Mouse (Mus musculus) heart, adult 11 months (tissue): ENCODE measurements around the gene Kif21a.

Experiments
- DNase-seq: peaks from one replicate; pipeline ENCODE4 v3.0.0; 2022

Gene Kif21a

DNA sequence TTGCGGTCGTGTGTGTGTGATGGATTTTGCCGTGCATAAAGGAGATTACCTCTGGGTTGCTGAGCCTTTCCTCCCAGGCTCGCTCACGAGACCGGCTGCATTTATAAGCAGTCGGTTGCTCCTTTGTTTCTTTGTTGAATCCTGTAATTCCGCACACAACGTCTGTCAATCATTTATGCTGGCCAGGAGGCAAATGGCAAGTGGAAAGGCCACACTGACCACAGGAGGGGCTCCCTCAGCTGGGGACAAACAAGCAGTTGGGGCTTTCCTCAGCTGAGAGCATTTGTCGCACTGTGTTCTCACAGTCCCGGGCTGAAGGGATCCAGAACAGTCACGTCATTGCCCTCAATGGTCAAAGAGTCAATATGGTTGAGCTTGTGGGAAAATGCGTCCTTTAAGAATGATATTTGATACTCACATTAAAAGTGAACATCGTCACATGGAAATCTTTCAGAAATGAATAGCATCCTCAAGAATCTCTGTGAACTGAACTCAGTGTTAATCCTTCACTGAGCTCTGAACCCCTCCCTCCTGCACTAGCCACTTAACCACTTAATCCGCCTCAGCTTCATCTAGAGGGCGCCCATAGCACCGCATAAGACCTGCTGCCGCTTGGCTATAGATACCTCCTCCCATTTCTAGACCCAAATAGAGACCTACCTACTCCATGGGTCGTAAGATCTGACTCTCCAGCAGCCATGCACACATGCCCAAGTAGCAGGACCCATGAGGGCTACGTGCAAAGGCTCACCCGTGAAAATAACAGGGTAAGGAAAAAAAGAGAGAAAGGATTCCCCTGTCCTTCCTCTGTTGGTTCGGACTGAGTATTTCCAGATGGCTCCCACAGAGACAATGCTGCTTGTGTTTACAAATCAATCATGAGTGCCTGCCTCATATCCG is 32.2 kb downstream of the Kif21a start:
- no peak for DNase-seq

GRCm38 (mm10) chr15:91016366-91016765 is 33.4 kb downstream of the Kif21a start:
- DNase-seq, result no peak

DNA sequence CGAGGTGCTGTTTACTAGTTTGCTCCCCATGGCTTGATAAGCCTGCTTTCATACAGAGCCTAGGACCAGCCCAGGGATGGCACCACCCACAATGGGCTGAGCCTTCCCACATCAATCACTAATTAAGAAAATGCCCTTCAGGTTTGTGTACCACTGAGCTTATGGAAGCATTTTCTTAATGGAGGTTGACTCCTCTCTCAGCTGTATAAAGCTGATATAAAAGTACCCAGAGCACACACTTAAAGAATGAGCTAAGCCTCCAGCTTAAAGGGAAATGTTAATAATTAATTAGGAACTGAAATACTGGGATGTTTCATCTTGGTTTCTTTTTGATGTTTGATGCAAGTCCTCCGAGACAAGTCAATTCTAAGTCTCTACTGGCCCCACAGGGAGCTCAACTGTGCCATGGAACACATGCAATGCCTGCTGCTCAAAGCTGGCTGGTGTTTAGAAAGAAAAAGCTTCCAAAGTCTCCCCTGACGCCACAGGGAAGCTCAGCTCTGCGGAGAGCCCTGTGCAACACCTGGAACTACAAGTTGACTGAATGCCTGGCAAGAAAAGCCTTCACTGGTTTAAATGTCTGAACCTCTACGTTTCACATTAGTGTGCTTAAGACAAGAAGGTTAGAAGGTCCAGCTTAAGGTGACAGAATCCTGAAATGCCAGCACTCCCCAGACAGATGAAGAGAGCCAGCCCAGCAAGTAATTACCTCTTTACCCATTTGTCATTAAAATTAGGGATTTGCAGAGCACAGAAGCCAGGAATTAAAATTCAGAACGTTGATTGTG is 36.8 kb downstream of the Kif21a start:
- DNase-seq, result no peak

- DNase-seq, result no peak
These were observed 39.5 kb downstream of the Kif21a start for GRCm38 (mm10) chr15:91010218-91010617.

DNA sequence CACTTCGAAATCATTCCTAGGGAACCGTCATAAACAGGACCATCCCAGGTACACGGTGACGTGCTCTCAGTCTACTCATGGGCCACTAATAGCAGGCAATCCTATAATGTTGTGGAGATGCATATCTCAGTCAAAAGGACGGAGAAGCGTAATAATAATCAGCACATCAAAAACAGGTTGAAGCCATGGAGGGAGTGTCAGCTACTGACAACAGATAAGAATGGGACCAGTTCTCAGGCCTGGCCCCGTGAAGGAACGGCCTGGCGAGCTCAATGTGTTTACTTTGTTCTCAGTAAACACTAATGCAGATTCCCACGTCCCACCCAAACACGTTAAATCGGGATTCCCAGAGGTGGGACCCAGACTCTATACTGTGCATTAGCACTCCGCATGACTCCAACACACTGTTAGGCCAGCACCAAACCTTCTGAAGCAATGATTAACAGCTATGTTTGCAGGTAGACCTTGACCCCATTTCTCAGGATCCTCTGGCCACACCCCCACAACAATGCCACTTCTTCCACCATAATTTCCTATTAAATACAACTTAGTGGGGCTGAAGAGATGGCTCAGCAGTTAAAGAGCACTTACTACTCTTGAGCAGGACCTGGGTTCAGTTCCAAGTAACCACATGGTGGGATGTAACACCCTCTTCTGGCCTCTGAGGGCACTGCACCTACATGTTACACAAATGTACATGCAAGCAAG is 42.5 kb downstream of the Kif21a start:
- no peak for DNase-seq

DNA sequence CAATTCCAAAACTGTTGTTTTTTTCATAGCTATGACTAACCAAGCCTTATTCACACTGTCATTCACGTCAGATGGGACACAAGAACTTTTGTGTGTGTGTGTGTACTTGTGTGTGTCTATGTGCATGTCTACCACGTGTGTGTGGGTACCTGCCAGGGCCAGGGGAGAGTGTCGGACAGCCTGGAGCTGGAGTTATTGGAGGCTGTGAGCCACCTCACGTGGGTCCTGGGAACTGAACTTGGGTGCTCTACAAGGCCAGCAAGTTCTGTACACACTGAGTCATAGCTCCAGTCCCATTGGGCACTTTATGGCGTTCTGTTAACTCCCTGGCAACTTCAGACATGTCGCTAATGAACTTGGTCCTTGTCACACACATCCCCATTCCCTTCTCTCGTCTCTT is 45.0 kb downstream of the Kif21a start:
- DNase-seq, result no peak

DNA sequence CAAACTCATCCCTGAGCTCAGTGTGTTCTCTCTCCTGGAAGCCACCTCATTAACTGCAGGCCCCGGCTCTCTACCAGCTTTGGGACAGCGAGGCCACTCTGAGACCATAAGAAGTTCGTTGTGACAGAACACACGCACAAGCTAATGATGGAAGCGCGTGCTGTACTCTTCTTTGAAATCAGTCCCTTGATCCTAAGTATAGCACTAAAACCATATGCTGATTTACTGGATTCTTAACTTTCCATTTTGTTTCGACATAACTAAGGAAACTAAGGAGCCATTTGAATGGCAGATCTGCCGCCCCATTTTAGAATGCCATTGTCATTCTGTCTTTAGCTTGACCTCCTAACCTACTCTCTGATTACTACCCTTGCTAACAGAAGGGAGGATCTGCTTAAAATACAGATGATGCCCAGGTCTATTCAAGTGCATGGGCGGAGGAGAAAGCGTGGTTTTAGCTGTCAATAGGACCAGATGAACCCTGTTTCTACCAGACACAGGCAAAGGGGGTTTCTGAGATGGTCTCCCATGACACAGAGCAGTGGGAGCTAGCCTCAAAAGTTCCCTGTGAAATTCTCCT is 48.6 kb downstream of the Kif21a start:
- DNase-seq, result peak; percentile 35

- no peak for DNase-seq
These were observed 49.3 kb downstream of the Kif21a start for GRCm38 (mm10) chr15:91000280-91001036.

DNA sequence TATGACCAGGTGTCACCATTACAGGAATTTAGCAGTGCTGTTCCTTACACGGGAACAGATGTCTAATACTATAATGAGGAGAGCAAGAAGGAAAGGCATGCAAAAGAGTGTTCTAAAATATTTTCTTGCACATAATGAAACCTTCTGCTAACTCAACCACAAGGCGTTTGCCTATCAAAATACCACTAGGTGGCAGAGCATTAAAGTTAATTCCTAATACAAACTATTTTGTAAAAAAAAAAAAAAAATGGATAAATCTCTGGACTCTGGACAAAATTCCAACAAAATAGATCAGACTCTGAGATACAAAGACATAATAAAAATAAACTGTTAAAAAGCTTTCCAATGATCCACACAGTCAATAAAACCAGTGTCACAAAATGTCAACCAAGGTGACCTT is 56.9 kb downstream of the Kif21a start:
- no peak for DNase-seq

GRCm38 (mm10) chr15:90992388-90992787 is 57.4 kb downstream of the Kif21a start:
- peak; percentile 89 for DNase-seq

GRCm38 (mm10) chr15:90991843-90992242 is 57.9 kb downstream of the Kif21a start:
- DNase-seq, result peak; percentile 22

DNA sequence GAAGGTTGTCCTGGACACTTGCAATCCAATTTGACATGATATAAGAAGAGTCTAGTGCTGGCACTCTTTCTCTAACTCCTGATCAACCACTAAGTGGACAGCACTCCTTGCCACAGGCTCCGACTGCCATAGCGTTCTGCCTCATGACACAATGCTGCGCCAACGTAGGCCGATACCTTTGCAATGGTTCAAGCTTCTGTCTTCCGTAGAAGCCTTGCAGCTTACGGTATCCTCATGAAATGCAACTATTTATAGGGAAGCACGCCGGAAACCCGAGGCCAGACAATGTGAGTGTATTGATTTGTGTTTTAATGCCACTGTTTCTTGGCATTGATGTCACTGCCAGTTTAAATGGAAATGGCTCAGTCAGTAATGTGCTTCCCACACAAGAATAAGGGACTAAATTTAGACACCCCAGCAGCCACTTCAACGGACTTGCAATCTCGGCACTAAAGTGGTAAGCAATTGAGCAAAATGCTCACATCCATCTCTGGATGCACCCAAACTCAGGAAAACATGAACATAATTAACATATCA is 62.0 kb downstream of the Kif21a start:
- DNase-seq, result peak; percentile 76

- no peak for DNase-seq
These were observed 73.8 kb downstream of the Kif21a start for GRCm38 (mm10) chr15:90975914-90976313.

DNA sequence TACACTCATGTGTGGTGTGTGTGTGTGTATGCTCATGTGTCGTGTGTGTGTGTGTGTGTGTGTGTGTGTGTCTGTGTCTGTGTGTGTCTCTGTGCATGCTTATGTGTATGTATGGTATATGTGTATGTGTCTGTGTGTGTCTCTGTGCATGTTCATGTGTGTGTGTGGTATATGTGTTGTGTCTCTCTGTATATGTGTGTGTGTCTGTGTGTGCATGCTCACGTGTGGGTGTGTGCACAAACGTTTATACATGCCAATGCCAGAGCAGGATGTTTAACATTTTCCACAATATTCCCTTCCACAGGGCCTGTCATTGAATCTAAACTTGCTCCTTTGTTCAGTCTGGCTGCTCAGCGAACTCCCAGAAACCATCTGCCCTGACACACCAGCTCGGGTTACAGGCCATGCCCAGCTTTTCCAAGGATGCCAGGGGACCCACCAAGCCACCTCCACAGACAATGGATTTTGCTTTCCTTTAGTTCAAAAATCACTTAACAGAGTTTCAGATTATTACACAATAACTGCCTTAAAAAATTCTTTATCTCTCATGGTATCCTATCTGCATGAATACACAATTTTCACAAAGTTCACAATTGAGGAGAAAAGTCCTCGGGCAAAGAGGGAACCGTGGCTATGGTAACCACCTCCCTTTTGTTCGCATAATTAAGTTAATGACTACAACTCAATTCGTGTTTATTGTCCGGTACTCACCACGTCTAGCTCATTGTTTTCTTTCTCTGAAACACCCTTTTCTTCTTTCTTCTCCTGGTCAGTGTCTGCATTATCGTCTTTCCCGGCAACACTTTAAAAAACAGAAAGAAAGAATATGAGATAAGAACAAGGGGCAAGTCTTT is 77.6 kb downstream of the Kif21a start:
- no peak for DNase-seq

GRCm38 (mm10) chr15:90963320-90963719 is 86.4 kb downstream of the Kif21a start:
- no peak for DNase-seq

DNA sequence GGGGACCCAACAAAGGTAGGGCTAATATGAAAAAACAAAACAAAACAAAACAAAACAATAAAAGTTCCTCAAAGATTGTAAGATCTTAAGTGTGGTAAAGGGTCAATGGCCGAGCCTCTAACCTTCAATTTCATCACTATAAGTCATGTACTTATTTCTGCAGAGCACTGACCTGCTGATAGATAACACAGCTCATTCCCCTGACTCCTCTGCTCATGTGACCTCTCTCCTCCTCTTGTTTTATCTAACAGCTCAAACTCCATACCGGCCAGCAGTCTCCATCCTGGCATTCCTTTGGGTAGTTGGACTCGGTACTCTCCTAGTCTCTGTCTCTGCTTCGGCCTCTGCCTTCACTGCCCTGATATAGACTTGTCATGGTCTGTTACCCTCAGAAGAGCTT is 87.2 kb downstream of the Kif21a start:
- DNase-seq, result no peak

DNA sequence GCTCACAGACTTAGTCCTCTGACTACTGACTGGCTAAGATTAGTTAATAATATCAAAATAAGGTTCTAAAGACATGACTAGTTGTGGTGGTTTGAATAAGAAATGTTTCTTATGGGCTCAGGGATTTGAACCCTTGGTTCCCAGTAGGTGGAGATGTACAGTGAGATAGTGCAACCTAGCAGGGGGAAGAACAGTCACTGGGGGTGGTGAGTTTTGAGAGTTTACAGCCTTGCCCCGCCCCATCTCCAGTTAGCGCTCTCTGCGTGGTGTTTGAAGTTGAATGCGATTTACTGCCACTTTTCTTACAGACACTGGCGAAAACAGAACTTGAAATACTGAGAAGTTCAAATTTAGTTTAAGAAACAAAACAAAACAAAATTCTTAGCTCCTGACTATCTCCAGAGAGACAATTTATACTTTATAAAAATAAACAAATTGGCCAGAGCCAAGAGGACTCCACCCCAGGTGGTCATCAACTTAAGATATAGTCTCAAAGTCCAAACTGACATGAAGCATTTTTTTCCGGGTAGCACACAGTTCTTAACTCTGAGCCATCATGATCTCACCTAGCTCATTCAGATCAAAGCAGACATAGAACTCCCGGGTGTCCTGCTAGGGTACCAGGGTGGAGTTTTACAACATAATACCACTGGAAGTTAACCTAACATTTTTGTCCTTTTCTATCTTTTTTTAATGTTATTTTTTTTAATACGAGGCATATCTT is 88.8 kb downstream of the Kif21a start:
- DNase-seq, result no peak

- DNase-seq, result no peak
These were observed 98.4 kb downstream of the Kif21a start for GRCm38 (mm10) chr15:90951383-90951782.

DNA sequence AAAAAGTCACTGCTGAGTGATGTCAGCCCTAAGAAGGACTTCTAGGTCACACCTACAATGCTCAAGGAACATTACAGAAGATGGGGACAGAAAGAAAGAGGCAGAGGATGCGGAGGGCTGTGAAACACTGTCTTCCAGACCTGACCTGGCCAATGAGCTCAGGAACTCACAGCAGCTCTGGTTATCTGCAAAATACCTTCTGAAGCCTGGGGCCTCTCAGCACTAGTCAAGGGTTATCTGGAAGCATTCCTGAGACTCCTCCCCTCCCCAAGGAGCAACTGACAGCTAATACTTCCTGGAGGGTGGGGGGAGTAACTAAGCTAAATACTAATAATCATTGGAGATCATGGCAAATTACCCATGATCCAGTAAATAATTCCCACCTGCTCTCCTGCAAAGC is 111.3 kb downstream of the Kif21a start:
- no peak for DNase-seq

DNA sequence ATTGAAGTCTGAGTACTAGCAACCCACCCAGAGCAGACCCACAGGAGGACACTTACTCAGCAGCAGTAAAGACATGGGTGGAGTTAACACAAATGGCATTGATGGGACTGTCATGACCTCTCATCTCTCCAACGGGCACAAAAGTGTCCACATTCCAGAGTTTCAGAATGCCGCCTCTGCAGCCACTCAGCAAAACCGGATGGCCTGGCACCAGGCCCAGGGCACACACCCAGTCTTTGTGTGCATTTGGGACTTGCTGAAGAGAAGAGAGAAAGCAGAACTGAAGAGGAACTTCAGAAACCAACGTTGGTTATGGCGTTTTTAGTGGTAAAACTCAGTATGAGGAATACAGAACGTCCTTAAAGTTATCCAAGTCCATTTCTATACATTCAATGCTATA is 114.2 kb downstream of the Kif21a start:
- DNase-seq, result peak; percentile 96
